Mouse (Mus musculus) midbrain, embryonic 10.5 days (tissue): ENCODE results near the gene Pdcd11. TPM values are rescaled to one million over a fixed set of nuclear protein-coding genes. Genes with fewer than 3 reads are reported as not detected.

Source experiments
- DNase-seq: peaks from one replicate; pipeline ENCODE4 v3.0.0-alpha.2; 2017; ENCODE audit warnings: low spot score
- H3K27ac ChIP-seq: fragments of 300-500 bp; sonication (generic); replicated peaks from 2 replicates; pipeline ENCODE4 v1.5.1; 2016; ENCODE audit warnings: mild to moderate bottlenecking
- H3K27me3 ChIP-seq: fragments of 300-500 bp; sonication (generic); 2 replicates; pipeline ENCODE4 v1.6.1; 2016; ENCODE audit warnings: low read depth, mild to moderate bottlenecking; ENCODE audit not compliant: poor library complexity, severe bottlenecking
- H3K36me3 ChIP-seq: fragments of 300-500 bp; sonication (generic); 2 replicates; pipeline ENCODE4 v1.6.1; 2016; ENCODE audit warnings: mild to moderate bottlenecking, moderate library complexity
- H3K4me1 ChIP-seq: fragments of 300-500 bp; sonication (generic); 2 replicates; pipeline ENCODE4 v1.6.1; 2016
- H3K4me3 ChIP-seq: fragments of 300-500 bp; sonication (generic); 2 replicates; pipeline ENCODE4 v1.5.1; 2016; ENCODE audit warnings: mild to moderate bottlenecking, moderate library complexity
- H3K9me3 ChIP-seq: fragments of 300-500 bp; sonication (generic); replicated peaks from 2 replicates; pipeline ENCODE4 v1.6.1; 2016; ENCODE audit warnings: mild to moderate bottlenecking
- whole genome bisulfite sequencing: fragments of 180-500 bp; shearing (Covaris S2); methylation state at CpG from one replicate; pipeline ENCODE4 v1.1.7; 2016; 5-methylcytosine and 5-hydroxymethylcytosine counted together
- polyA plus RNA-seq: library from polyadenylated mRNA; unstranded; fragments of >200 nt; fragmentation: Nextera tagmentation; extraction: Ambion mirVana; gene quantifications from 2 replicates; pipeline ENCODE4 v1.2.1, GENCODE M21; 2016

Gene Pdcd11
- 12.4 and 12.5 TPM in 2 replicates for polyA plus RNA-seq

DNA sequence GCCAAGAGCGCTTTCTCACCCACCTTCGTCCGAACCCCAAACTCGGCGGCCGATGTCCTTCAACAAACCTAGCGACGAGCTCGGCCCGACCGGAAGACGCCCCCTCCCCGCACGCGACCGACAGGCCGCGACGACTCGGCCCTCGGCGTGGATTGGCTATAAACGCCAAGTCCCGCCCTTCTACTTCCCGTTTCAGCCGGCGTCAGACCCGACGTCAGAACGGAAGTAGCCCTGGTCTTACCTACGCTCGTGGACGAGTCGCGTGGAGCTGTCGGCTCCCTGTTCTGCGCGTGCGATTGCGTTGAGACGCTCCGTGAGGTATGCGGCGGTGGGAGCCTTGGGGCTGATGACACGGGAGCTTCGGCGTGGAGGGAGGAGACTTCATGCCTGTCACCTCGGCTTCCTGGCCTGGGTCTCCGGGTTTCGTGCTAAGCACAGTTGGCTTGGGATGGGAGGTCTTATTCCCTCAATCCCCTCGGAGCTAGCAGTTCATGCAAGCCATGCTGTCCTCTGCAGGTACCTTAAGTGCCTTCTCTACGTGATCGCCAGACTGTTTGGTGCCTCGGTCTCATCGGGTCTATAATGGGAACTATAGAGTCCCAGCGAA lies at the start of gene Pdcd11, which contains the start of gene Usmg5:
Gene Pdcd11, plus strand, starts transcription at position 219 of the 607 bp plus-strand sequence.
Gene Usmg5, minus strand, starts transcription at position 98 of the 607 bp plus-strand sequence.
- Histone ChIP-seq H3K27ac (peak within 1 kb of the TSS; percentile 90), H3K36me3 (peaks cover 56% of the 10 kb centered on the region)
- WGBS, result under 1% methylated on average over 56 of the region's 56 CpGs

GRCm38 (mm10) chr19:47043608-47044007 lies 47.0 kb upstream of the Pdcd11 start:
- Histone ChIP-seq H3K36me3 (peaks cover 96% of the 10 kb centered on the region), H3K27me3 (no peaks in the 10 kb centered on the region), H3K27ac (no peak overlapping the region), H3K9me3 (no peaks in the 10 kb centered on the region), H3K4me3 (no peak overlapping the region), H3K4me1 (peaks cover under 1% of the 10 kb centered on the region)
- 94% methylated on average over 3 of the region's 3 CpGs for WGBS
- DNase-seq, result no peak

More for the DNA sequence above, at the start of gene Pdcd11, which contains the start of gene Usmg5:
- Histone ChIP-seq H3K27me3 (no peaks in the 10 kb centered on the region), H3K4me3 (peak within 1 kb of the TSS; percentile 96), H3K4me1 (peaks cover 23% of the 10 kb centered on the region), H3K9me3 (no peaks in the 10 kb centered on the region)
- DNase-seq, result peak; percentile 95

- Histone ChIP-seq H3K27me3 (no peaks in the 10 kb centered on the region), H3K4me1 (peaks cover 25% of the 10 kb centered on the region), H3K36me3 (peaks cover 70% of the 10 kb centered on the region), H3K4me3 (no peak overlapping the region), H3K27ac (no peak overlapping the region), H3K9me3 (no peaks in the 10 kb centered on the region)
- 100% methylated on average over 1 of the region's 1 CpGs for WGBS
- no peak for DNase-seq
These were observed 44.2 kb upstream of the Pdcd11 start for GRCm38 (mm10) chr19:47046343-47046742.

GRCm38 (mm10) chr19:47047236-47047833 lies 43.2 kb upstream of the Pdcd11 start:
- Histone ChIP-seq H3K9me3 (no peaks in the 10 kb centered on the region), H3K27ac (no peak overlapping the region), H3K4me1 (peaks cover 25% of the 10 kb centered on the region), H3K27me3 (no peaks in the 10 kb centered on the region), H3K36me3 (peaks cover 60% of the 10 kb centered on the region), H3K4me3 (no peak overlapping the region)
- no peak for DNase-seq
- WGBS, result 87% methylated on average over 13 of the region's 13 CpGs

DNA sequence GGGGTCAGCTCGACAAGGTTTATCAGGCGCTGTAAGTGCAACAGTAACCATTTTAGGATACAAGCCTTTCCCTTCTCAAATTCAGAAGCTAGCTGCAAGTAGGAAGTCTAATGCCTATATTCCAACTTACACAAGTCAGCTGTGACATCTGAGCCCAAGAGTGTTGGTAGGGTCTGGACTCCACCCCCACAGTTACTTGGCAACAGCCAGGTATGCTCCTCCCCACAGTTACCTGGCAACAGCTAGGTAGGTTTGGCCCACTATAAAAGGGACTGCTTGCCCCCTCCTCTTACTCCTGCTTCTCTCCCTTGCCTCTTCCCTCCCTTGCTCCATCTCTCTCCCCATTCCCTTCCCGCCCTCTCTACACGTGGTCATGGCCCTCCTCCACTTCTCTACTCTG lies 41.5 kb upstream of the Pdcd11 start:
- Histone ChIP-seq H3K36me3 (peaks cover 43% of the 10 kb centered on the region), H3K4me1 (peaks cover 25% of the 10 kb centered on the region), H3K4me3 (peak overlapping the region; percentile 79), H3K27me3 (no peaks in the 10 kb centered on the region), H3K9me3 (no peaks in the 10 kb centered on the region), H3K27ac (no peak overlapping the region)
- DNase-seq, result no peak
- WGBS, result 64% methylated on average over 4 of the region's 4 CpGs

- 11% methylated on average over 7 of the region's 7 CpGs for WGBS
- no peak for DNase-seq
- Histone ChIP-seq H3K9me3 (no peaks in the 10 kb centered on the region), H3K27ac (peak overlapping the region; percentile 95), H3K4me3 (peak overlapping the region; percentile 79), H3K27me3 (no peaks in the 10 kb centered on the region), H3K4me1 (peaks cover 25% of the 10 kb centered on the region), H3K36me3 (peaks cover 36% of the 10 kb centered on the region)
These were observed 40.7 kb upstream of the Pdcd11 start for GRCm38 (mm10) chr19:47049840-47050239.

- DNase-seq, result peak; percentile 86
- no peaks in the 10 kb centered on the region for H3K9me3 ChIP-seq
- H3K27me3 ChIP-seq, result no peaks in the 10 kb centered on the region
- peak within 1 kb of the TSS; percentile 95 for H3K27ac ChIP-seq
- peaks cover 25% of the 10 kb centered on the region for H3K4me1 ChIP-seq
- peaks cover 31% of the 10 kb centered on the region for H3K36me3 ChIP-seq
- H3K4me3 ChIP-seq, result peak within 1 kb of the TSS; percentile 79
- under 1% methylated on average over 74 of the region's 75 CpGs for WGBS
These were observed 40.1 kb upstream of the Pdcd11 start, which contains the start of gene Pcgf6 for GRCm38 (mm10) chr19:47050271-47051032. Gene Pcgf6 (minus strand): TSS chr19:47050906.

GRCm38 (mm10) chr19:47052927-47053326 lies 37.6 kb upstream of the Pdcd11 start:
- peaks cover 25% of the 10 kb centered on the region for H3K4me1 ChIP-seq
- WGBS, result 82% methylated on average over 4 of the region's 4 CpGs

DNA sequence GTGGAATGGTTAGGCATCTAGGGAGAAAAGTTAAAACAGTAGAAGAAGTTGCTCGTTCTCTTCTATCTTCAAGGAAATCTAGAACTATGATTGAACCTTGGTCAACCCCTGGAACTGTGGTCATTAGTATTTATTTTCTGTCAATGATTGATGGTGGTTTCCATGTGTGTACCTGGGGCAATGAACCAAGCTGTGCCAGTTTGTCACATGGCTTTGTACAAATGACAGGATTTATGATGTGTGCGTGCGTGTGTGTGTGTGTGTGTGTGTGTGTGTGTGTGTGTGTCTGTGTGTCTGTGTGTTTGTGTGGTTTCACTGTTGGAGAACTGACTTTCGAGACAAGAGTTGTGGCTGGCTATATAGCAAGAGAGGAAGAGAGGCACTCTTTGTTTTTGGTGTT lies 37.1 kb upstream of the Pdcd11 start:
- Histone ChIP-seq H3K36me3 (peaks cover 1% of the 10 kb centered on the region; the same call in 1 of the 2 replicates), H3K4me1 (peaks cover 25% of the 10 kb centered on the region), H3K4me3 (no peak overlapping the region), H3K9me3 (no peaks in the 10 kb centered on the region), H3K27ac (no peak overlapping the region), H3K27me3 (no peaks in the 10 kb centered on the region)
- 86% methylated on average over 4 of the region's 4 CpGs for WGBS
- no peak for DNase-seq

More at GRCm38 (mm10) chr19:47052927-47053326, 37.6 kb upstream of the Pdcd11 start:
- Histone ChIP-seq H3K9me3 (no peaks in the 10 kb centered on the region), H3K27ac (no peak overlapping the region), H3K36me3 (peaks cover 6% of the 10 kb centered on the region), H3K27me3 (no peaks in the 10 kb centered on the region), H3K4me3 (no peak overlapping the region)
- DNase-seq, result no peak

- DNase-seq, result no peak
- WGBS, result 63% methylated on average over 1 of the region's 1 CpGs
- Histone ChIP-seq H3K36me3 (no peaks in the 10 kb centered on the region), H3K27ac (no peak overlapping the region), H3K27me3 (no peaks in the 10 kb centered on the region), H3K4me3 (no peak overlapping the region), H3K9me3 (no peaks in the 10 kb centered on the region), H3K4me1 (no peaks in the 10 kb centered on the region)
These were observed 32.9 kb upstream of the Pdcd11 start for GRCm38 (mm10) chr19:47057684-47058083.

DNA sequence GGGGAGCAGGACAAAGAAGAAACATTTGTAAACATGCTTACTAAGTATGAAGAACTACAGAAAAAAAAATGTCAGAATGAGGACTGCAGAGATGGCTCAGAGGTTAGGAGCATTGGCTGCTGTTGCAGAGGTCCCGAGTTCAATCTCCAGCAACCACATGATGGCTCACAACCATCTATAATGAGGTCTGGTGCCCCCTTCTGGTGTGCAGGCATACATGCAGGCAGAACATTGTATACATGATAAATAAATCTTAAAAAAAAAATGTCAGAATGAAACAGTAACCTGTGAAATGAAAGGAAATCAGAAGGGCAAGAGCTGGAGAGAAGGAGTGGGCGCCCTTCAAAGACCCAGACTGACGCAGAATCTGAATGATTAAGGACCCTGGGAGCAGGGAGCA lies 24.7 kb upstream of the Pdcd11 start:
- 90% methylated on average over 3 of the region's 3 CpGs for WGBS
- no peak for DNase-seq
- no peak overlapping the region for H3K4me3 ChIP-seq
- peaks cover 12% of the 10 kb centered on the region for H3K4me1 ChIP-seq
- H3K27me3 ChIP-seq, result no peaks in the 10 kb centered on the region
- H3K27ac ChIP-seq, result no peak overlapping the region
- no peaks in the 10 kb centered on the region for H3K9me3 ChIP-seq
- peaks cover 4% of the 10 kb centered on the region for H3K36me3 ChIP-seq

GRCm38 (mm10) chr19:47067096-47067882 lies 23.3 kb upstream of the Pdcd11 start, which contains the start of gene Taf5:
Gene Taf5 (plus strand): TSS chr19:47067746.
- peaks cover 12% of the 10 kb centered on the region for H3K4me1 ChIP-seq
- H3K27ac ChIP-seq, result peak within 1 kb of the TSS; percentile 94
- DNase-seq, result peak; percentile 98
- no peaks in the 10 kb centered on the region for H3K9me3 ChIP-seq
- WGBS, result 11% methylated on average over 49 of the region's 49 CpGs
- peak within 1 kb of the TSS; percentile 100 for H3K4me3 ChIP-seq
- no peaks in the 10 kb centered on the region for H3K27me3 ChIP-seq
- H3K36me3 ChIP-seq, result peaks cover 18% of the 10 kb centered on the region
